Mouse (Mus musculus) liver (tissue): ENCODE measurements at regions not wholly inside any gene's neighbourhood (a gene's known extent, or its start where the extent isn't known, plus 50 kb on each side); places are given as distances from the start of the nearest gene placed in this dataset.

ENCODE experiments used
- DNase-seq: peaks from one replicate; pipeline ENCODE4 v3.0.0-alpha.2; 2020; ENCODE audit warnings: mixed read lengths

- DNase-seq: no peak
Measured at GRCm38 (mm10) chr5:80484676-80485075, 535.3 kb upstream of the Adgrl3 start.

DNA sequence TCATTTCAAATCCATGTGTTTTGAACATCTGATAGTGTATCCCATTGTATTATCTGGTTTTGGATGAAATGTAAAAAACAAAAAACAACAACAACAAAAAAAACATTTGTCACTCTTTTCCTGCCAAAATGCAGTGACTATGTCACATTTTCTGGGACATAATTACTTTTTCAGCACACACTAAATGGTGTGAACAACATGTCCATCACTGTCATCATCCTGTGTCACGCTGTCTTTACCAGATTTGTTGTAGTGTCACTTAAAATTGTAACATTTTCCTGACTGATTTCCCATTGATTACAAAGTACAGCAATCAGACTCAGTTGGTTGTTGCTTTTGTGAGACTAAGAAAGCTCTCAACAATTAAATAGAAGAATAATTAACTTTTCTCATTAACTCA is 531.6 kb upstream of the Adgrl3 start:
- no peak for DNase-seq

DNA sequence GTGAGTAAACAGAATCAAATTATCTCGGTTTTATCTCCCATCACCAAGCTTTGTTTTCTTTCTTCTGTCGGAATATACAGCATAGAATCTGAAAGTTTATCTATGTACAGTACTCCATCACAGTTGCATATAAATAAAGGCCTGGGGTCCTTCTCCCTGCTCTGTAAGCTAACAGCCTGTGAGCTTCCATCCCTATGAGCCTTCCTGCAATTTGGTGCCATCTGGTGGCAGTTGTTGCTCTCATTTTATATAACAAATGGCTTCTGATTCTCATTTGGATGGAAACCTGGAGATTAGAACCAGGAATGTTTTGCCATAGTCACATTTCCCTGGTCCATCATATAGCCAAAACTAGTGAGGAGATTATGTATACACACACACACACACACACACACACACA is 511.3 kb upstream of the Adgrl3 start:
- DNase-seq: peak; percentile 7

GRCm38 (mm10) chr5:80539997-80540396 is 479.9 kb upstream of the Adgrl3 start:
- DNase-seq: no peak

GRCm38 (mm10) chr5:80551673-80552072 is 468.3 kb upstream of the Adgrl3 start:
- DNase-seq: no peak

GRCm38 (mm10) chr5:80578741-80579140 is 441.2 kb upstream of the Adgrl3 start:
- DNase-seq: no peak

DNA sequence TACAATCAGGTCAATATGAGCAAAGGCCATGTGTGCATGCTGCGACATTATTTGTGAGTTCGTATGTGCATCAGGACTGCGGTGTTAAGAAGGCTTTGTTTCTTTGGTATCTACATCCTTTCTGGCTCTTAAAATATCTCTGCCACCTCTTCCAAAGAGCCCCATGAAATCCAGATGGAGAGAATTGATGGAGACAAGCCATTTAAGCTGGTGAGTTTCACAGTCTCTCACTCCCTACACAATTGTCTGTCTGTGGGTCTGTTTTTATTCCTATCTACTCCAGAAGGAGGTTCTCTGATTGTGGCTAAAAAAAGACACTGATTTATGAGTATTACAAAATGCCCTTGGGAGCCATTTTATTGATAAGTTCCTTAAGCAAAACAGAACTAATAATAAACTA is 408.4 kb upstream of the Adgrl3 start:
- DNase-seq: no peak

GRCm38 (mm10) chr5:80627225-80627624 is 392.7 kb upstream of the Adgrl3 start:
- no peak for DNase-seq

DNA sequence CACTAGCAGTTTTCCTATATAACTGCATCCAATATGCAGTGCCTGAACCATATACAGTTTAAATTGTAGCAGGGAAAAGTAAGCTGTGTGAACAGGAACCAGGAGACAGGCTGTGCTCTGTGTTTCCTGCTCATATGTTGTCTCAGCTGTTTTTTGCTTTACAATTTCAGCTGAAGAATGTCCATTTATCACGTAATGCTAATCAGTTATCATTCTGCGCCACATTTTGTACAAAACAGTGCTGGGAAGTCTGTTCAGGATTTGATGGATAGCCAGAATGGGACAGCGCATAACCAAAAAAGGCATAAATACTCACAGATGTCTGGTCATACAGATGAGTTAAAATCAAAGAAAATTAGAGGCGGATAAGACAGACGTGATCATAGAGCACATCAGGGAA is 360.9 kb upstream of the Adgrl3 start:
- DNase-seq: no peak

DNA sequence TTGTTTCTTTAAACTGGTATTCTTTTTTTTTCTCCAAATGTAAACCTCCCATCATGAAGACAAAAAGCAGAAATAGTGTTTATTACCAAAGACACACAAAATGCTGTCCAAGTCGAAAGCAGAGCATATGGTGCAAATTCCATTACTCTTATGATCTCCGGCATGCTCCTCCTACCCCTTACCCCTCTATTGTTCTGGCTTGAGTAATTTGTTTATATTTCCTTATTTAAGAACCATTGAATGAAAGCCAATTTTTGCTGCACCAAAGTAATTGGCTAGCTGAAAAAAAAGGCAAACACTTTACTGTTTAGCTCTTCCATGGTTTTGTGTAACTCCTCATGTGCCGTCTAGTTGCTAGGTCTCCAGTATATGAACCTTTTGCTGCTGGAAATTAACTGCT is 360.4 kb upstream of the Adgrl3 start:
- no peak for DNase-seq

DNA sequence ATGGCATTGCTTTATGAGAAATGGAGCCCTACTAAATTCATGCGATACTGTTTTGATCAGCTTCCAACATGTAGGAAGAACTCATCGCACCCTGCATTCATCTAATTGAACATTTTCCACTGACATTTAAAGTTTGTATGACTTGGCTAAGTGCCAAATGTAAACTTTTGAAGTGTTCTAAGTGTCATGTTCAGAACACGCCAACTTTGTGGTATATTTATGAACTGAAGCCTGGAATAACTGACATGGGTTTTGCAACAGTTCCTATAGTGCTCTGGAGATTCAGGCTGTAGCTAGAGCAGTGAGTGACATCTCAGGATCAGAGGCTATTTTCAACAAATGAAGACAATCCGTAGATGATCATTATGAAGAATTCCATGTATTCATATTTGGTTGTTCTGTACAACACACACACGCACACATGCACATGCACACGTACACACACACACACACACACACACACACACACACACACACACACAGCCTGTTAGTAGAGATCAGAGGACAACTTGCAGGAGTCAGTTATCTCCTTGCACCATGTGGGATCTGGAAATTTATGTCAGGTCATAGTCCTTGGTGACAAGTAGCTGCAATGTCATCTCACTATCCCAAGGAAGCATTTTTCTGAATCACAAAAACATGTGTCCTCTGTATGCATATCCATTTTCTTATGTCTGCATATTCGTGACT is 349.5 kb upstream of the Adgrl3 start:
- DNase-seq: no peak

- no peak for DNase-seq
Measured at GRCm38 (mm10) chr5:80683431-80683830, 336.5 kb upstream of the Adgrl3 start.

DNA sequence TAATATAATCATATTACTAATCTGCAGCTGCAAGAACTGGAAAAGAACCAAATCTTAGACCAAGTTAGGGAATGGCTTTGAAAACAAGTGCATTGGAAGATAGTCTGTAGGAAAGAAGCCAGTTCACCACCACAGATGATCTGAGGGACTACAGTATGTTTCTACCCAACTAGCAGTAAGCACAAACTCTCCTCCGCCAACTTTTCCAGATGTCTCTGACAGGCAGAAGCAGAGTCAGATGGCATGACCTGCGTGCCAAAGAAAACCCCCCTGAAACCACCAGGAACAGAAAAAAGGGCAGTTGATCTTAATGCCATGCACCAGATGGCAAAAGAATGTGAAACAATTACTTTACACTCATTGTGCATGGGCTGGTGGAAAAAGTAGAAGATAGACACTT is 319.1 kb upstream of the Adgrl3 start:
- DNase-seq: no peak

- DNase-seq: no peak
Measured at GRCm38 (mm10) chr5:80704732-80705131, 315.2 kb upstream of the Adgrl3 start.

GRCm38 (mm10) chr5:80706645-80707056 is 313.3 kb upstream of the Adgrl3 start:
- no peak for DNase-seq
